Mouse (Mus musculus) myocyte (in vitro differentiated cells): Measurements from ENCODE around the gene Psmd5.
"Not testable (repeated sequence)": the region's sequence is repeated elsewhere in the genome, so short reads cannot be mapped to it uniquely, and the experiment has no call there.

Experiments
- CEBPB ChIP-seq: IDR thresholded peaks from 2 replicates; pipeline ENCODE4 v1.6.1; 2011; ENCODE audit warnings: mild to moderate bottlenecking, moderate library complexity; ENCODE audit not compliant: poor library complexity, insufficient read depth, severe bottlenecking
- E2F4 ChIP-seq: IDR thresholded peaks from one replicate; pipeline ENCODE4 v1.6.1; 2011; ENCODE audit warnings: mild to moderate bottlenecking, control low read depth, moderate library complexity; ENCODE audit not compliant: insufficient read depth
- MAX ChIP-seq: IDR thresholded peaks from one replicate; pipeline ENCODE4 v1.6.1; 2011; ENCODE audit warnings: low read depth, mild to moderate bottlenecking, control low read depth
- MYOD1 ChIP-seq, 3 experiments: IDR thresholded peaks; one replicate each; pipeline ENCODE4 v1.6.1; 2011; ENCODE audit warnings: control low read depth in 2 of 3, low read depth in 2 of 3, mild to moderate bottlenecking in 2 of 3, moderate library complexity in 1 of 3; ENCODE audit not compliant: insufficient read length in 2 of 3, control insufficient read depth in 1 of 3
- POLR2A ChIP-seq: IDR thresholded peaks from one replicate; pipeline ENCODE4 v1.6.1; 2011; ENCODE audit warnings: low read depth, mild to moderate bottlenecking, control low read depth, moderate library complexity; ENCODE audit not compliant: insufficient read length
- POLR2AphosphoS2 ChIP-seq: IDR thresholded peaks from one replicate; pipeline ENCODE4 v1.6.1; 2011; ENCODE audit warnings: low read depth, control low read depth; ENCODE audit not compliant: insufficient read length
- REST ChIP-seq: IDR thresholded peaks from one replicate; pipeline ENCODE4 v1.6.1; 2011; ENCODE audit warnings: mild to moderate bottlenecking, control low read depth, moderate library complexity; ENCODE audit not compliant: insufficient read depth, insufficient read length
- SRF ChIP-seq: IDR thresholded peaks from one replicate; pipeline ENCODE4 v1.6.1; 2011; ENCODE audit warnings: low read depth; ENCODE audit not compliant: control insufficient read depth, insufficient read length
- TCF12 ChIP-seq: IDR thresholded peaks from one replicate; pipeline ENCODE4 v1.6.1; 2011; ENCODE audit warnings: mild to moderate bottlenecking, control low read depth; ENCODE audit not compliant: poor library complexity, insufficient read depth, severe bottlenecking
- TCF3 ChIP-seq: IDR thresholded peaks from one replicate; pipeline ENCODE4 v1.6.1; 2011; ENCODE audit warnings: low read depth, control low read depth; ENCODE audit not compliant: insufficient read length
- USF1 ChIP-seq: IDR thresholded peaks from one replicate; pipeline ENCODE4 v1.6.1; 2011; ENCODE audit warnings: low read depth, mild to moderate bottlenecking, control low read depth, moderate library complexity

DNA sequence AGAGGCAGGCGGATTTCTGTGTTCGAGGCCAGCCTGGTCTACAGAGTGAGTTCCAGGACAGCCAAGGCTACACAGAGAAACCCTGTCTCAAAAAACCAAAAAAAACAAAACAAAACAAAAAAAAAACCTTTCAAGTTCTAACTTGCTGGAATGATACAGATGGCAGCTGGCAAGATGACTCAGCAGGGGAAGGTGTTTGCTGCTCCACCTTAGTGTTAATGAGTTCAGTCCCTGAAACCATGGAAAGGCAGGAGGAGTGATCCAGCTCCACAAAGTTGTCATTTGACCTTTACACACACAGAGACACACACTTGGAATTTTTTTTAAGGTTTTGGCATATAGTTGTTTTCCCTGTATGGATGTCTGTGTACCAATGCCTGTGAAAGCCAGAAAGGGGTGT lies 58.9 kb downstream of the Psmd5 start:
- not testable (repeated sequence) for TF ChIP-seq CEBPB, POLR2A, E2F4, REST, POLR2AphosphoS2, SRF, TCF3, MAX, TCF12, USF1
- peak in 1 of 3 experiments; percentile 21 for TF ChIP-seq MYOD1 (IDR thresholded peaks at IDR 0.05; ENCODE audit: control insufficient read depth in 1 of 3, insufficient read length in 2 of 3, low read depth in 2 of 3)
